Mouse (Mus musculus): ENCODE measurements around the gene Slc37a3.

Slc37a3 gene

GRCm38 (mm10) chr6:39317854-39318630 lies 59.4 kb downstream of the Slc37a3 start:
- no peak for DNase-seq

- DNase-seq, result no peak
These were observed 61.4 kb downstream of the Slc37a3 start for GRCm38 (mm10) chr6:39316089-39316488.

- DNase-seq, result no peak
These were observed 63.0 kb downstream of the Slc37a3 start for GRCm38 (mm10) chr6:39314461-39314860.

- no peak for DNase-seq
These were observed 65.7 kb downstream of the Slc37a3 start for GRCm38 (mm10) chr6:39311786-39312185.

- no peak for DNase-seq
These were observed 73.1 kb downstream of the Slc37a3 start for GRCm38 (mm10) chr6:39304371-39304874.

- DNase-seq, result no peak
These were observed 76.0 kb downstream of the Slc37a3 start for GRCm38 (mm10) chr6:39301484-39301883.

GRCm38 (mm10) chr6:39297079-39297478 lies 80.4 kb downstream of the Slc37a3 start:
- DNase-seq, result no peak

- no peak for DNase-seq
These were observed 81.0 kb downstream of the Slc37a3 start for GRCm38 (mm10) chr6:39296474-39296873.

- DNase-seq, result no peak
These were observed 81.6 kb downstream of the Slc37a3 start for GRCm38 (mm10) chr6:39295727-39296411.

- no peak for DNase-seq
These were observed 87.8 kb downstream of the Slc37a3 start for GRCm38 (mm10) chr6:39289721-39290120.

- no peak for DNase-seq
These were observed 89.7 kb downstream of the Slc37a3 start for GRCm38 (mm10) chr6:39287782-39288181.

GRCm38 (mm10) chr6:39286732-39287083 lies 90.8 kb downstream of the Slc37a3 start:
- peak in 1 of 2 experiments; percentile 31 for DNase-seq

- DNase-seq, result peak in 1 of 2 experiments; percentile 28
These were observed 91.3 kb downstream of the Slc37a3 start for GRCm38 (mm10) chr6:39286053-39286731.

- DNase-seq, result no peak
These were observed 92.6 kb downstream of the Slc37a3 start for GRCm38 (mm10) chr6:39284836-39285235.
